ENCODE assay signal across 21 mouse cellular contexts in the genomic region with DNA sequence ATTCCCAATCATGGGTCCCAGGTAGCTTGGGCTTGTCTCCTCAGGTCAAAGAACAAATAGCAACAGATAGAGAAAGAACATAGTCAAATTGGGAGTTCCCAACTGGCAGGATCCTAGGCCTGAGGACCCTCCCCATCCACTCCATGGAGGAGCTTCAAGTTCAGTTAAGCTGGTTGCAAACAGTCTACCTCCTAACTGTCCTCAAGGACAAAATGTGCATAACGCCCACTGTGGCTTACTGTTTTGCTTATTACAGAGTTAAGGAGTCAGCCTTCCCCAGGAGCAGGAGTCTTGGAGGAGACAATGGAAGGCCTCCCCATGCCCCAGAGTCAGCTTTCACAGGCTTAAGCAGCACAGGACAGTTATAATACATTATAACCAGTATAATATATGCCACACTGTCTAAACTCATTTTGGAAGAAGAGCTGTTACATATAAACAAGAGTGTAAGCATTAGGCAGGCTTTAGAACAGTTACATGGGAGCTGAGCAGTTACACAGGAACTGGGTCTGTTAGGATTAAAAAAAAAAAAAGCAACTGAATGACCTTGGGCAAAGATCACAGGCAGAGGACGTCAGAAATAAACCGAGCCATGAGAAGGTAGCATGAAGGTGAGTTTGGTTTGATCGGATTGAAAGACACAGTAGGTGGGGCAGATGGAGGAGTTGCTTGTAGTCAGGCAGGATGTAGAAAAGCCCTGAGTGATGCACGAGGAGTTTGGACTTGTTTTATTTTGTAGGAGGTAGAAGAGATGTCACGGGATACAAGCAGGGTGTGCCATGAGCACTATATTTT. TPM values are rescaled to one million over a fixed set of nuclear protein-coding genes. Genes with fewer than 3 reads are reported as not detected.
DNase-seq lines count a peak whose midpoint lies in the region; ATAC-seq and TF ChIP-seq lines count a peak whose summit lies in the region.
"Had no signal": no experiment of that assay in that cellular context is flagged by ENCODE, and none has a peak within 500 bp of the region (broad histone marks: within the 10 kb centered on the region; RNA-seq: fewer than 3 reads in every experiment).

No protein-coding gene starts in this region.

- no peak overlapping the region for H3K9ac ChIP-seq in heart, embryonic 11.5 days (ENCODE audit: low read depth, low read length)
- no peak overlapping the region for H3K9ac ChIP-seq in kidney, embryonic 16.5 days (replicated peaks; ENCODE audit: low read length)
- H3K9ac ChIP-seq: heart, embryonic 15.5 days had no signal

- DNase-seq in heart, embryonic 10.5 days (ENCODE audit: low spot score), result no peak
- no peak for DNase-seq in kidney, adult 9 months
- no peak for DNase-seq in embryonic facial prominence, embryonic 10.5 days (ENCODE audit: low spot score)
- no peak for DNase-seq in cerebellum, postnatal 36 days
- DNase-seq in frontal cortex, postnatal 10 days (ENCODE audit: low spot score in 2 of 2), result no peak
- DNase-seq: B cell, adult 2 months; cerebellum, adult 18-20 months; cerebellum, postnatal 25 days; kidney, postnatal 14 days; left cerebral cortex, postnatal 4 days; liver; spleen, adult 18-20 months; thymus, postnatal 36 days had no signal

- H3K4me2 ChIP-seq in heart, embryonic 11.5 days, result no peak overlapping the region
- H3K4me2 ChIP-seq in kidney, embryonic 16.5 days (replicated peaks; ENCODE audit: low read depth, low read length), result 0 out of 2 replicates have a peak overlapping the region, but pooled peaks have one; percentile 58
- peak overlapping the region; percentile 97 for H3K4me2 ChIP-seq in myocyte (ENCODE audit: low read depth)

- no peak overlapping the region for H3ac ChIP-seq in myocyte (ENCODE audit: control insufficient read depth, insufficient read length)

- no peaks in the 10 kb centered on the region for H3K36me3 ChIP-seq in heart, embryonic 10.5 days
- H3K36me3 ChIP-seq in heart, embryonic 11.5 days (ENCODE audit: control insufficient read depth, insufficient read depth, low read length), result no peaks in the 10 kb centered on the region
- no peaks in the 10 kb centered on the region for H3K36me3 ChIP-seq in kidney, embryonic 16.5 days (ENCODE audit: insufficient read depth, low read length)
- H3K36me3 ChIP-seq in embryonic facial prominence, embryonic 10.5 days (replicated peaks), result peaks cover 5% of the 10 kb centered on the region; the same call in 1 of the 2 replicates
- no peaks in the 10 kb centered on the region for H3K36me3 ChIP-seq in myocyte (ENCODE audit: control insufficient read depth, insufficient read depth)
- H3K36me3 ChIP-seq: forebrain, embryonic 15.5 days; heart, embryonic 15.5 days had no signal

- no peak overlapping the region for H3K4me3 ChIP-seq in heart, embryonic 10.5 days
- no peak overlapping the region for H3K4me3 ChIP-seq in heart, embryonic 11.5 days (ENCODE audit: low read depth, low read length)
- H3K4me3 ChIP-seq in kidney, embryonic 16.5 days (ENCODE audit: low read length), result no peak overlapping the region
- H3K4me3 ChIP-seq in embryonic facial prominence, embryonic 10.5 days, result 0 out of 2 replicates have a peak overlapping the region, but pooled peaks have one; percentile 88
- H3K4me3 ChIP-seq in myocyte, result peak overlapping the region; percentile 44
- H3K4me3 ChIP-seq: forebrain, embryonic 15.5 days had no signal

- 63% methylated on average over 6 of the region's 6 CpGs for WGBS in heart, embryonic 10.5 days
- 63% methylated on average over 6 of the region's 6 CpGs for WGBS in heart, embryonic 11.5 days (ENCODE audit: insufficient replicate concordance)
- WGBS in kidney, embryonic 16.5 days, result 65% methylated on average over 6 of the region's 6 CpGs
- 60% methylated on average over 6 of the region's 6 CpGs for WGBS in embryonic facial prominence, embryonic 10.5 days

- peaks cover 70% of the 10 kb centered on the region for H3K4me1 ChIP-seq in heart, embryonic 10.5 days
- peaks cover 48% of the 10 kb centered on the region for H3K4me1 ChIP-seq in heart, embryonic 11.5 days (ENCODE audit: control insufficient read depth, insufficient read depth, low read length)
- peaks cover 48% of the 10 kb centered on the region for H3K4me1 ChIP-seq in kidney, embryonic 16.5 days (ENCODE audit: insufficient read depth, low read length)
- peaks cover 81% of the 10 kb centered on the region for H3K4me1 ChIP-seq in embryonic facial prominence, embryonic 10.5 days

- ATAC-seq in heart, embryonic 11.5 days (replicated peaks; ENCODE audit: insufficient number of reproducible peaks, low FRiP score, low TSS enrichment), result no peak
- no peak for ATAC-seq in kidney, embryonic 16.5 days (ENCODE audit: low FRiP score, low TSS enrichment)
- ATAC-seq: forebrain, embryonic 15.5 days; inflammation-experienced regulatory T-cells, adult 6 months; lung, postnatal 0 days; Patski had no signal

- H3K27ac ChIP-seq in heart, embryonic 10.5 days, result peak overlapping the region; percentile 99
- H3K27ac ChIP-seq in heart, embryonic 11.5 days (ENCODE audit: low read depth, low read length), result no peak overlapping the region
- no peak overlapping the region for H3K27ac ChIP-seq in kidney, embryonic 16.5 days (ENCODE audit: low read length)
- H3K27ac ChIP-seq in embryonic facial prominence, embryonic 10.5 days (replicated peaks), result no peak overlapping the region
- H3K27ac ChIP-seq: forebrain, embryonic 15.5 days; heart, embryonic 15.5 days had no signal

- TF ChIP-seq POLR2A in myocyte (IDR thresholded peaks at IDR 0.05; ENCODE audit: insufficient read length, low read depth), result no peak

- H3K9me3 ChIP-seq in heart, embryonic 10.5 days, result no peaks in the 10 kb centered on the region
- no peaks in the 10 kb centered on the region for H3K9me3 ChIP-seq in heart, embryonic 11.5 days (replicated peaks; ENCODE audit: control insufficient read depth, low read length)
- H3K9me3 ChIP-seq in kidney, embryonic 16.5 days (ENCODE audit: low read length), result no peaks in the 10 kb centered on the region
- H3K9me3 ChIP-seq in embryonic facial prominence, embryonic 10.5 days, result no peaks in the 10 kb centered on the region
- H3K9me3 ChIP-seq: forebrain, embryonic 15.5 days; heart, embryonic 15.5 days had no signal

- no peaks in the 10 kb centered on the region for H3K27me3 ChIP-seq in heart, embryonic 10.5 days (ENCODE audit: insufficient read depth, poor library complexity, severe bottlenecking)
- no peaks in the 10 kb centered on the region for H3K27me3 ChIP-seq in heart, embryonic 11.5 days (ENCODE audit: control insufficient read depth, insufficient read depth, low read length)
- no peaks in the 10 kb centered on the region for H3K27me3 ChIP-seq in kidney, embryonic 16.5 days (ENCODE audit: insufficient read depth, low read length)
- no peaks in the 10 kb centered on the region for H3K27me3 ChIP-seq in embryonic facial prominence, embryonic 10.5 days (replicated peaks; ENCODE audit: low read depth, poor library complexity, severe bottlenecking)
- no peaks in the 10 kb centered on the region for H3K27me3 ChIP-seq in myocyte (ENCODE audit: control insufficient read depth, insufficient read depth, insufficient read length)
- H3K27me3 ChIP-seq: forebrain, embryonic 15.5 days; heart, embryonic 15.5 days; Patski had no signal

- H3K79me2 ChIP-seq in myocyte (ENCODE audit: control insufficient read depth, insufficient read depth), result peaks cover 75% of the 10 kb centered on the region

TF ChIP-seq in myocyte, 11 proteins besides CTCF, POLR2A, EP300 and RAD21:
- TF ChIP-seq POLR2AphosphoS2 (IDR thresholded peaks at IDR 0.05; ENCODE audit: insufficient read length, low read depth), result no peak
- no peak for TF ChIP-seq MAX (IDR thresholded peaks at IDR 0.05; ENCODE audit: low read depth)
- TF ChIP-seq E2F4 (IDR thresholded peaks at IDR 0.05; ENCODE audit: insufficient read depth), result no peak
- TF ChIP-seq USF1 (IDR thresholded peaks at IDR 0.05; ENCODE audit: low read depth), result no peak
- no peak for TF ChIP-seq TCF3 (IDR thresholded peaks at IDR 0.05; ENCODE audit: insufficient read length, low read depth)
- no peak for TF ChIP-seq MYOG (IDR thresholded peaks at IDR 0.05; ENCODE audit: control insufficient read depth in 1 of 3, insufficient read depth in 1 of 3, insufficient read length in 2 of 3, low read depth in 2 of 3)
- no peak for TF ChIP-seq SRF (IDR thresholded peaks at IDR 0.05; ENCODE audit: control insufficient read depth, insufficient read length, low read depth)
- TF ChIP-seq MYOD1 (IDR thresholded peaks at IDR 0.05; ENCODE audit: control insufficient read depth in 1 of 3, insufficient read length in 2 of 3, low read depth in 2 of 3), result no peak
- no peak for TF ChIP-seq CEBPB (IDR thresholded peaks at IDR 0.05; ENCODE audit: insufficient read depth, poor library complexity, severe bottlenecking)
- no peak for TF ChIP-seq REST (IDR thresholded peaks at IDR 0.05; ENCODE audit: insufficient read depth, insufficient read length)
- TF ChIP-seq TCF12 (IDR thresholded peaks at IDR 0.05; ENCODE audit: insufficient read depth, poor library complexity, severe bottlenecking), result no peak

RNA-seq across cellular contexts. Expression of gene Msantd3, which starts 3.5 kb away (rescaled TPM):
- polyA plus RNA-seq in heart, embryonic 10.5 days (2016; fragmentation: Nextera tagmentation; extraction: Ambion mirVana), result 29.7 and 32.3 TPM in 2 replicates
- polyA plus RNA-seq in heart, embryonic 11.5 days (2014; fragmentation: Nextera tagmentation; extraction: Ambion mirVana), result 26.7 and 30.3 TPM in 2 replicates
- 28.8 and 29.5 TPM in 2 replicates for polyA plus RNA-seq in kidney, embryonic 16.5 days (2015; fragmentation: Nextera tagmentation; extraction: Ambion mirVana)
- 53.9 and 60.7 TPM in 2 replicates for polyA plus RNA-seq in embryonic facial prominence, embryonic 10.5 days (2016; fragmentation: Nextera tagmentation; extraction: Ambion mirVana)
- polyA plus RNA-seq in myocyte (2012; fragmentation: generic; extraction: Trizol), result 24.5 TPM
- polyA plus RNA-seq: inflammation-experienced regulatory T-cells, adult 6 months had no signal

RNA-seq across cellular contexts. Expression of gene Tmeff1, which starts 41.7 kb away (rescaled TPM):
- polyA plus RNA-seq in heart, embryonic 10.5 days (2016; fragmentation: Nextera tagmentation; extraction: Ambion mirVana), result 51.6 and 76.4 TPM in 2 replicates
- 51.2 and 60.7 TPM in 2 replicates for polyA plus RNA-seq in heart, embryonic 11.5 days (2014; fragmentation: Nextera tagmentation; extraction: Ambion mirVana)
- 10.4 and 19.8 TPM in 2 replicates for polyA plus RNA-seq in kidney, embryonic 16.5 days (2015; fragmentation: Nextera tagmentation; extraction: Ambion mirVana)
- 110 and 112 TPM in 2 replicates for polyA plus RNA-seq in embryonic facial prominence, embryonic 10.5 days (2016; fragmentation: Nextera tagmentation; extraction: Ambion mirVana)
- 19.6 TPM for polyA plus RNA-seq in myocyte (2012; fragmentation: generic; extraction: Trizol)
- polyA plus RNA-seq: inflammation-experienced regulatory T-cells, adult 6 months had no signal

Comparison
In these comparisons a context has a peak if more than half of its experiments do, and no peak if none do; other contexts are left out.
1. H3K4me3 ChIP-seq: peak in embryonic facial prominence, embryonic 10.5 days (single experiment) and myocyte (single experiment); none in heart, embryonic 10.5 days (single experiment), heart, embryonic 11.5 days (single experiment) and kidney, embryonic 16.5 days (single experiment).